Mouse (Mus musculus) yolk sac, embryonic 10.5 days (tissue): Measurements from ENCODE around the gene Gal3st2b.
"Not testable (repeated sequence)": the region's sequence is repeated elsewhere in the genome, so short reads cannot be mapped to it uniquely, and the experiment has no call there.

Experiments used
- DNase-seq: peaks from one replicate; pipeline ENCODE4 v3.0.0-alpha.2; 2017; ENCODE audit warnings: low spot score

The Gal3st2b gene

GRCm38 (mm10) chr1:93980932-93981331 lies 62.8 kb downstream of the Gal3st2b start:
- DNase-seq = not testable (repeated sequence)

- no peak for DNase-seq
Measured at GRCm38 (mm10) chr1:93986167-93986566, 68.1 kb downstream of the Gal3st2b start.

GRCm38 (mm10) chr1:93988786-93989185 lies 70.7 kb downstream of the Gal3st2b start:
- no peak for DNase-seq

GRCm38 (mm10) chr1:93990209-93990608 lies 72.1 kb downstream of the Gal3st2b start, which contains the start of gene Gal3st2c:
TSS of gene Gal3st2c (plus strand) at chr1:93990509.
- not testable (repeated sequence) for DNase-seq

GRCm38 (mm10) chr1:93991068-93991467 lies 73.0 kb downstream of the Gal3st2b start:
- DNase-seq = not testable (repeated sequence)

GRCm38 (mm10) chr1:93991491-93991890 lies 73.4 kb downstream of the Gal3st2b start:
- DNase-seq = not testable (repeated sequence)
